Mouse (Mus musculus): ENCODE measurements around the gene Ddhd1. TPM values are rescaled to one million over a fixed set of nuclear protein-coding genes. Genes with fewer than 3 reads are reported as not detected.
A peak's percentile ranks its signal among the peaks of the same experiment; 100 is the strongest.

Gene Ddhd1
- polyA plus RNA-seq, 1 experiment = 153 TPM

DNA sequence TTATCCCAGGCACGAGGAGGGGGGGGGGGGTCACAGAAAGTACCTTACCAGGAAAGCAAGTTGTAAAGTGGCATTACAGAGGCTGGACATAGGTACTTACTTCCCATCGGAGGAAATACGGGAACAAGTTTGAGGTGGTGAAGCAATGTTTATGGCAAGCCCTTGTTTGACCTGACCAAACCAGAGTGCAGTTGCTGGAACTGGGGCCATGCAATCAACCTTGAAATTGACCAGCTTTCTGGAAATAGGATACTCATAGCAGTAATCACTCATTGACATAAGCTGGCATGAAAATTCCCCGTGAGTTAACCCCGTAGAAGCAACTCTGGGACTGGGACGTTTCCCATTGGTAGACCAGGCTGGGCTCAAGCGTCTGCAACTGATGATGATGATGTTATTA is 113.0 kb downstream of the Ddhd1 start:
- no peaks in the 10 kb centered on the region for H3K36me3 ChIP-seq (ENCODE audit: control insufficient read depth, insufficient read depth, low read length)
- H3K4me3 ChIP-seq (ENCODE audit: control insufficient read depth, low read depth, low read length) = no peak overlapping the region
- peaks cover under 1% of the 10 kb centered on the region; the same call in 1 of the 2 replicates for H3K4me1 ChIP-seq (ENCODE audit: control insufficient read depth, insufficient read depth, low read length)
- no peaks in the 10 kb centered on the region for H3K27me3 ChIP-seq (ENCODE audit: control insufficient read depth, insufficient read depth, low read length)
- no peak overlapping the region for H3K27ac ChIP-seq (ENCODE audit: control insufficient read depth, insufficient read depth, low read depth, low read length)
- TF ChIP-seq CTCF (IDR thresholded peaks at IDR 0.05; ENCODE audit: control insufficient read depth, insufficient read depth, insufficient replicate concordance, low read depth, low read length) (no peak), POLR2A (IDR thresholded peaks at IDR 0.05; ENCODE audit: control insufficient read depth, low read depth, low read length) (no peak)

DNA sequence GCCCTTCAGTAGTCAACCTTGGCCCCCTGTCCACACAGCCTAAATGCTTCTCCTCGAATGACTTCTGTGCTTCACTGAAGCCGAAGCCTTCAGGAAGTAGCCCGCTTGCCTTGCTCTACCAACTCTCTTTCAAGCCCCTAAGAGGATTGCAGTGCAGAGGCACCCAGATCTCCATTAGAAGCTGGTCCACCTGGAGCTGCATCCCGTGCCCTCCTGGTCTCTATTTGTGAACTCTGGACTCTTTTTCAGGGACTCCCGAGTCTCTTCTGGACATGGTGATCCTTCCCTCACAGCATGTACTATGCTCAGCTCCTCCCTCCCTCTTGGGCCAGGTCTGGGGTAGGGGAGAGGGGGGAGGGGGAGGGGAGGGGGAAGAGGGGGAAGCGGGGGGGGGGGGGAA is 113.9 kb downstream of the Ddhd1 start:
- peak overlapping the region; percentile 48 for H3K4me3 ChIP-seq (ENCODE audit: control insufficient read depth, low read depth, low read length)
- H3K27ac ChIP-seq (ENCODE audit: control insufficient read depth, insufficient read depth, low read depth, low read length) = no peak overlapping the region
- peaks cover 2% of the 10 kb centered on the region; the same call in 1 of the 2 replicates for H3K4me1 ChIP-seq (ENCODE audit: control insufficient read depth, insufficient read depth, low read length)
- TF ChIP-seq POLR2A (IDR thresholded peaks at IDR 0.05; ENCODE audit: control insufficient read depth, low read depth, low read length) (no peak), CTCF (IDR thresholded peaks at IDR 0.05; ENCODE audit: control insufficient read depth, insufficient read depth, insufficient replicate concordance, low read depth, low read length) (no peak)
- no peaks in the 10 kb centered on the region for H3K27me3 ChIP-seq (ENCODE audit: control insufficient read depth, insufficient read depth, low read length)
- no peaks in the 10 kb centered on the region for H3K36me3 ChIP-seq (ENCODE audit: control insufficient read depth, insufficient read depth, low read length)

DNA sequence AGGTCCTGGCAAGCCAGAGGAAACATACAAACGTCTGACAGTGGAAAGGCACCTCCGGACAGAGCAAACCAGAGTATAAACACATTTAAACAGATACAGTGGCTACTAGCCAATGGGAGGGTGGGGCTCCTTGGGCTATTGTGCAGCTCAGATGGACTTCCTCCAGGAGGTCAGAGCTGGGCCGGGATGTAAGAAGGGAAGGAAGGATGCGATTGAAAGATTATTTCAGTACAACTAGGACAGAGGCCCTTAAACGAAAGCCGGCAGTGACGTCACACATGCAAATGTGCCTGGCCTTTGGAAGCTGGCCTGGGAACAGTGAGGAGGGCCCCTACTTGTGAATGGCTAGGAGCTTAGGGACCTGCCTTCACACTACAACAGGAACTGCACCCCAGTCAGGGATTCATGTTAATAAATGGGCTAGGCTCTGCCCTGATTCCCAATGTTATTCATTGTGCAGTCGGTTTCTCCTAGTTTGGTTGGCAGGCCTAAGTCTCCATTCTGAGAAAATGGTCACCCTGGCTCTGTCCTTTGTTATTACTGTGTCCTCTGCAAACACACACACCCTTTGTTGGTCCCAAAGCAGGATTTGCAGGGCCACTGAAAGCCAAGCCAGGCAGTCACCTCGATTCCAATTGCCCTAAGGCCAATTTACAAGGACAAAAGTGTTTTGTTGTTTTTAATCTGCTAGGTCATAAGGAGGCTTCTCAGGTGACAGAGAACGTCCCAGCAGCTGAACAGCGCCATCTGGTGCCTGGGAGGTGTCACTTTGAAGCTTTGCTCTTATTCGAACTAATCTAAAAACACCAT is 118.1 kb downstream of the Ddhd1 start:
- peaks cover 2% of the 10 kb centered on the region; the same call in 1 of the 2 replicates for H3K4me1 ChIP-seq (ENCODE audit: control insufficient read depth, insufficient read depth, low read length)
- TF ChIP-seq CTCF (IDR thresholded peaks at IDR 0.05; ENCODE audit: control insufficient read depth, insufficient read depth, insufficient replicate concordance, low read depth, low read length) (peak; percentile 63; the same call in 1 of the 2 replicates), POLR2A (IDR thresholded peaks at IDR 0.05; ENCODE audit: control insufficient read depth, low read depth, low read length) (no peak)
- no peaks in the 10 kb centered on the region for H3K27me3 ChIP-seq (ENCODE audit: control insufficient read depth, insufficient read depth, low read length)
- H3K4me3 ChIP-seq (ENCODE audit: control insufficient read depth, low read depth, low read length) = no peak overlapping the region
- peak overlapping the region; percentile 21; the same call in 1 of the 2 replicates for H3K27ac ChIP-seq (ENCODE audit: control insufficient read depth, insufficient read depth, low read depth, low read length)
- H3K36me3 ChIP-seq (ENCODE audit: control insufficient read depth, insufficient read depth, low read length) = no peaks in the 10 kb centered on the region

Other genes starting within 250 kb of the Ddhd1 start
- gene Fermt2, start 128.0 kb downstream of the Ddhd1 start, polyA plus RNA-seq (2012; rRNA removed) = 6.4 and 6.6 TPM in 2 replicates

Measured in testis, adult 2 months (tissue).